Mouse (Mus musculus) forebrain, embryonic 16.5 days (tissue): ENCODE results near the gene Mgll. TPM values are rescaled to one million over a fixed set of nuclear protein-coding genes. Genes with fewer than 3 reads are reported as not detected.
A peak's percentile ranks its signal among the peaks of the same experiment; 100 is the strongest.

Source experiments
- ATAC-seq: fragments of 200-750 bp; cut with Nextera tagmentation; 2 replicates; pipeline ENCODE4 v1.8.0; 2017; ENCODE audit warnings: mild to moderate bottlenecking, moderate library complexity
- H3K27ac ChIP-seq: fragments of 300-500 bp; sonication (generic); 2 replicates; pipeline ENCODE4 v1.5.1; 2014; ENCODE audit warnings: low read length, control low read depth
- H3K27me3 ChIP-seq: fragments of 300-500 bp; sonication (generic); replicated peaks from 2 replicates; pipeline ENCODE4 v1.6.1; 2014; ENCODE audit warnings: low read length; ENCODE audit not compliant: control insufficient read depth, insufficient read depth
- H3K36me3 ChIP-seq: fragments of 300-500 bp; sonication (generic); 2 replicates; pipeline ENCODE4 v1.6.1; 2014; ENCODE audit not compliant: control insufficient read depth, insufficient read depth
- H3K4me1 ChIP-seq: fragments of 300-500 bp; sonication (generic); replicated peaks from 2 replicates; pipeline ENCODE4 v1.6.1; 2014; ENCODE audit warnings: low read length; ENCODE audit not compliant: control insufficient read depth, insufficient read depth
- H3K4me2 ChIP-seq: fragments of 300-500 bp; sonication (generic); 2 replicates; pipeline ENCODE4 v1.6.1; 2014; ENCODE audit warnings: mild to moderate bottlenecking, low read length, control low read depth
- H3K4me3 ChIP-seq: fragments of 300-500 bp; sonication (generic); replicated peaks from 2 replicates; pipeline ENCODE4 v1.5.1; 2014; ENCODE audit warnings: mild to moderate bottlenecking, low read length, control low read depth
- H3K9ac ChIP-seq: fragments of 300-500 bp; sonication (generic); replicated peaks from 2 replicates; pipeline ENCODE4 v1.6.1; 2014; ENCODE audit warnings: low read depth, low read length, control low read depth
- H3K9me3 ChIP-seq: fragments of 300-500 bp; sonication (generic); 2 replicates; pipeline ENCODE4 v1.6.1; 2016; ENCODE audit warnings: low read length; ENCODE audit not compliant: control insufficient read depth
- WGBS: fragments of 180-500 bp; shearing (Covaris S2); extraction: QIAGEN DNeasy Blood & Tissue Kit; methylation state at CpG from one replicate; pipeline ENCODE4 v1.1.7; 2014; 5-methylcytosine and 5-hydroxymethylcytosine counted together
- polyA plus RNA-seq: library from polyadenylated mRNA; unstranded; fragments of >200 nt; fragmentation: Nextera tagmentation; extraction: Ambion mirVana; gene quantifications from 2 replicates; pipeline ENCODE4 v1.2.1, GENCODE M21; 2015

Mgll gene
- polyA plus RNA-seq, 1 experiment from 2014 or later: 35.2 TPM

DNA sequence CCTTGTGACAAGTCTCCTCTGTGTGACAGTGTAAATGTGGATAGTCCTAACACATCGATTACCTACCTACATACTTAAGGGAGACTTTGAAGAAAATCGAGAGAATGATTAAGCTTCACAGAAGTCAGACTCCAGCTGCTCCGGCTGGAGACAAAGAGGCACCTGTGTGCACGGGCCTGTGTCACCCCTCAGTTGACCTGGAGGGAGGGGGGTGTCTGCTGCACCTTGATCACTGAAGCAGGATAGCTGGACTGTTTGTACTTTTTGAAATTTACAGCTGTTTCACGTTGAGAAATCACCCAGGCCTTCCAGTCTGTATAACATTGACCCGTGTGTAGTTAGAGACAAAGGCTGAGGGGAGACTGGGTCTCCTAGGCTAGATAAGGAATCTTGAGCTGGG is 26.7 kb downstream of the Mgll start:
- no peak overlapping the region for H3K4me3 ChIP-seq
- no peak for ATAC-seq
- WGBS: 70% methylated on average over 6 of the region's 6 CpGs
- no peaks in the 10 kb centered on the region for H3K9me3 ChIP-seq
- no peaks in the 10 kb centered on the region for H3K27me3 ChIP-seq
- peaks cover 13% of the 10 kb centered on the region for H3K4me1 ChIP-seq
- H3K9ac ChIP-seq: no peak overlapping the region
- H3K36me3 ChIP-seq: no peaks in the 10 kb centered on the region
- no peak overlapping the region for H3K27ac ChIP-seq
- H3K4me2 ChIP-seq: no peak overlapping the region

DNA sequence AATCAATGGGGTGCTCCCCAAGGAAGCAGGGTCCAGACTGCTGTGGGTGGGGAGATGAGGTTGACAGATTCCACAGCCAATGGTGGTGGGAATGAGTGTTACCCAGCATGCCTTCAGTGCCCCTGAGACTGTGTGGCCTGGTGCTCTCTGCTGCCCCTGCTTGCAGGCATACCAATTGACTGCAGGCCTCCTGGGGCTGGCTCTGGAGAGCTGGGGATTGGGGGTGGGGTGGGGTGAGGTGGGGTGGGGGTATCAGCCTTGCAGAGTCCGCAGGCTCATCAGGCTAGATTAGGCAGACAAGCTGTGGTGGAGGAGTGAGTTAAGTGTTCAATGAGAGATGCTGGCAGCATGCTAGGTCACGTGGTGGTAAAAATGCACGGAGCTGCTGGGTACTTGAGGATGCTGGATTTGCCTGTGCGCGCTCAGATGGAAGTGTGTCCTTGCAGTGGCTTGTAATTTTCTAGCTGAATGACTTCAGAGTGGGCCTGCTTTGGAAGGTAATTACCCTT is 28.6 kb downstream of the Mgll start:
- H3K4me1 ChIP-seq: peaks cover 13% of the 10 kb centered on the region
- peak; percentile 92 for ATAC-seq
- H3K9ac ChIP-seq: no peak overlapping the region
- no peaks in the 10 kb centered on the region for H3K36me3 ChIP-seq
- H3K4me2 ChIP-seq: no peak overlapping the region
- no peak overlapping the region for H3K4me3 ChIP-seq
- H3K27ac ChIP-seq: no peak overlapping the region
- H3K9me3 ChIP-seq: no peaks in the 10 kb centered on the region
- 18% methylated on average over 5 of the region's 5 CpGs for WGBS
- no peaks in the 10 kb centered on the region for H3K27me3 ChIP-seq

DNA sequence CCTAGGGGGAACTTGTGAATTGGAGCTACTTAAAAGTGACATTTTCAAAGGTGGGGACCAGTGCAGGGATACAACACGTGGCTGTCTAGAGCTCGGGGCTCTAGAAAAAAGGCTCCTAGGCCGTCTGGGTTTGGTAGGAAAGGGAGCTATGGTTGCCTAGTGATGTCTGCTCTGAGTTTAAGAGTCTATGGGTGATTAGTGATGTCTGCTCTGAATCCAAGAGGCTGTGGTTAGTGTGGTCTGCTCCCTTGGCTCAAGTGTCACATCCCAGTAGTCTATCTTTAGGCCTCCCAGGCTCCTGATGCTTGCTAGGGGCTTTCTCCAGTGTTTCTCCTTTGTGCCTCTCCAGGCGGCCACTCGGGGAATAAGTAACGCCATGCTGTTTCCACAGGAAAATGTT is 29.4 kb downstream of the Mgll start:
- no peaks in the 10 kb centered on the region for H3K36me3 ChIP-seq
- no peaks in the 10 kb centered on the region for H3K27me3 ChIP-seq
- 0 out of 2 replicates have a peak overlapping the region, but pooled peaks have one; percentile 3 for H3K27ac ChIP-seq
- 60% methylated on average over 6 of the region's 6 CpGs for WGBS
- peaks cover 13% of the 10 kb centered on the region for H3K4me1 ChIP-seq
- ATAC-seq: no peak
- no peaks in the 10 kb centered on the region for H3K9me3 ChIP-seq
- no peak overlapping the region for H3K9ac ChIP-seq
- no peak overlapping the region for H3K4me2 ChIP-seq
- H3K4me3 ChIP-seq: no peak overlapping the region

DNA sequence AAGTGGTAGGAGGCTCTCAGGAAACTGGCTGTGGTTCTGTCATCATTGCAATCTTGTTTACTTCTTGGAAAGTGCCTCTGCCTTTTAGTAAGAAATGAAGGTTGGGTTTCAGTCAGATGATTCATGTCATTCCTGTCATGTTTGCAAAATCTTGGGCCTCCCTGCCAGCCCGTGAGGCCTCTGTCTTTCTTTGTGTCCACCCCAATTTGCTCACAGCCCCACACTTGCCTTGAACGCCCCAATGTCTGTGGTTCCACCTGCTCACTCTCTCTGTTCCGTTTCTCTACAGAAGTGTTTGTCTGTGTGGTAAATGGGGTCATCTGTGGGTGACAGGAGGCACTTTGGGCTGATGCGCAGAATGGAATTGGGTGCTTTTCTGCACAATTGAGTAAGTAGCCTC is 32.8 kb downstream of the Mgll start:
- Histone ChIP-seq H3K4me1 (peaks cover 38% of the 10 kb centered on the region), H3K27ac (no peak overlapping the region), H3K36me3 (no peaks in the 10 kb centered on the region), H3K9ac (no peak overlapping the region), H3K4me3 (no peak overlapping the region), H3K4me2 (no peak overlapping the region), H3K9me3 (no peaks in the 10 kb centered on the region), H3K27me3 (no peaks in the 10 kb centered on the region)
- no peak for ATAC-seq
- WGBS: 84% methylated on average over 4 of the region's 4 CpGs

DNA sequence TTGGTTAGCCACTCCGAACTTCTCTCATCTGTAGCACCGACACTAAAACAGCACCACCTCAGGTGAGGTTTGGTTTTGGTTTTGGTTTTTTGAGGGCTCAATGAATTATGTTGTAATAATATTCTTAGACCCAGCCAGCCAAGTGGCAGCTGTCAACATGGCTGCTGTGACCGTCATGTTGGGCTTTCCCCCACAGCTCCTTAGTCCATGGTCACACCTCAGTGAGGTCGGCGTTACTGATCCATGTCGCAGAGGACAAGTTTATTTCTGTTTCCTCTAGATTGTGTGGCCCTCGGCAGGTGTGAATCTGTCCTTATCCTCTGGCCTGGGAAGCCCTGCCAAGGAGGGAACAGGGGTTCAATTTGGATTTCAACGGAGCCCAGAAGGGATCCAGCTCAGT is 33.9 kb downstream of the Mgll start:
- no peaks in the 10 kb centered on the region for H3K9me3 ChIP-seq
- no peak overlapping the region for H3K27ac ChIP-seq
- no peak overlapping the region for H3K9ac ChIP-seq
- WGBS: 91% methylated on average over 8 of the region's 8 CpGs
- H3K4me2 ChIP-seq: no peak overlapping the region
- no peaks in the 10 kb centered on the region for H3K36me3 ChIP-seq
- no peak for ATAC-seq
- peaks cover 32% of the 10 kb centered on the region for H3K4me1 ChIP-seq
- H3K4me3 ChIP-seq: no peak overlapping the region
- H3K27me3 ChIP-seq: no peaks in the 10 kb centered on the region

DNA sequence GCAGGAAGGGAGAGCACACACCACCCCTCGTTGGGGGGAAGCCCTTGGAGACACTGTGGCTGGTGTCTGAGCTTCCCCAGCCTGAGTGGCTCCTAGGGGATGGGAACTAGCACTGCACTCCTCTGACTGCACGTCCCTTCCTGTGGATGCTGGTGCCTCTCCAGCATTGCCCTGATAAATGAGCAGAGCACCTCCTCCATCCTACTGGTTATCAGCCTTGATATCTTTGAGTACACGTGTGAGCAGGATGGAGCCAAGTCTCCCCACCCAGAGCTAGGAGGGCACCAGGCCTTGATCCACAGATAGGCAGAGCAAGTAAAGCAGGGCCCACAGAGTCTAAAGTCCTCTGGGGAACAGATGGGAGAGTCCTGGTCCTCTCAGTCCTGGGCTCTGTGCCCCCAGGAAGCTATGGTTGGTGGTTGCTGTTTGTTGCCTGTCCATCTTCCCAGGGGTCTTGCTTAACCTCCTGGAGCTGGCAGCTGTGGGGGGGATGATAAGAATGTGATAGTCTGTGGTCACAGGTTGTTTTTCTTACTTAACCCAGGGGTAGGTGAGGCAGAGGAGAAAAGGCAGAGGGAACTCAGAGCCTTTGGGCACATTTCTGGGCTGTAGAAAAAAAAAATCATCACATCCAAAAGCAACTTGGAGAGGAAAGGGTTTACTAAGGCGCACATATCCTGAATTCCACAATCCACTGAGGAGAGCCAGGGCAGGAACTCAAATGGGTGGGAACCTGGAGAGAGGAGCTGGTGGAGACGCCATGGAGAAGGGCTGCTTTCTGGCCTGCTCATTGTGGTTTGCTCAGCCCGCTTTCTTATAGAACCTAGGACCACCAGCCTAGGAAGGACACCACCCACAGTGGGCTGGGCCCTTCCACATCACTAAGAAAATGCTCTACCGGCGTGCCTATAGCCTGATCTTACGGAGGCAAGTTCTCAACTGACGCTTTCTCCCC is 34.6 kb downstream of the Mgll start:
- H3K9me3 ChIP-seq: no peaks in the 10 kb centered on the region
- WGBS: 81% methylated on average over 10 of the region's 10 CpGs
- no peak overlapping the region for H3K9ac ChIP-seq
- H3K4me3 ChIP-seq: no peak overlapping the region
- H3K27me3 ChIP-seq: no peaks in the 10 kb centered on the region
- no peak overlapping the region for H3K27ac ChIP-seq
- H3K4me2 ChIP-seq: no peak overlapping the region
- H3K4me1 ChIP-seq: peaks cover 28% of the 10 kb centered on the region
- H3K36me3 ChIP-seq: no peaks in the 10 kb centered on the region
- no peak for ATAC-seq

DNA sequence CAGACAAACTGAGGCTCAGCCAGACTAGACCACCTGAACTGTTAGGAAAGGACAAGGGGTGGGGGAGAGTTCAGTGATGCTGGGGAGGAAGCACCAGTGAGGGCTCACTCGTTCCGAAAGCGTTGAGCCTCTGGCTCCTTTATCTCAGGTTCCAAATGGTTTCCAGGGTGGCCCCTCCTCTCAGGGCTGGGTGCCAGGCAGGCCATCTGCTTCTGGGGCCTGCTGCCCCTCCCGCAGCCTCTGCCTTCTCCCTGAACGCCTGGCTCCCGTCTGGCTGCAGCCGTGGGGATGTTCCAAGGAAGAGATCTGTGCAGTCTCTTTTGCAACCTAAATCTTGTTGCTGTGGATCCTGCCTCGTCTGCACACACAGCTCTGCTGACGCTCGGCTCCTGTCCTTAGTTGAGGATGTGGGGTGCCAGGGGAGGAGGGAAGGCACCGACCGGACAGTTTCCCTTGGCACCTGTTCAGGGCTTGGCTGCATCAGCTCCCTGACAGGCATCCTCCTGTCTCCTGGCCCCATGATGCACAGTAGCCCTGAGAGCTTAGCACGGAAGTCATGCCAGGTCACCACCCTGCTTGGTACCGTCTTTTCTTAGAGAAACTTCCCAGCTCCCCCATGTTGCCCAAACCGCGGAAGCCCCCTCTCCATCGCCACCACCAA is 35.7 kb downstream of the Mgll start:
- peak overlapping the region; percentile 64 for H3K27ac ChIP-seq
- no peaks in the 10 kb centered on the region for H3K36me3 ChIP-seq
- 36% methylated on average over 17 of the region's 17 CpGs for WGBS
- H3K4me3 ChIP-seq: no peak overlapping the region
- no peaks in the 10 kb centered on the region for H3K9me3 ChIP-seq
- no peak overlapping the region for H3K9ac ChIP-seq
- ATAC-seq: peak; percentile 88
- peaks cover 26% of the 10 kb centered on the region for H3K4me1 ChIP-seq
- H3K4me2 ChIP-seq: peak overlapping the region; percentile 30
- no peaks in the 10 kb centered on the region for H3K27me3 ChIP-seq

DNA sequence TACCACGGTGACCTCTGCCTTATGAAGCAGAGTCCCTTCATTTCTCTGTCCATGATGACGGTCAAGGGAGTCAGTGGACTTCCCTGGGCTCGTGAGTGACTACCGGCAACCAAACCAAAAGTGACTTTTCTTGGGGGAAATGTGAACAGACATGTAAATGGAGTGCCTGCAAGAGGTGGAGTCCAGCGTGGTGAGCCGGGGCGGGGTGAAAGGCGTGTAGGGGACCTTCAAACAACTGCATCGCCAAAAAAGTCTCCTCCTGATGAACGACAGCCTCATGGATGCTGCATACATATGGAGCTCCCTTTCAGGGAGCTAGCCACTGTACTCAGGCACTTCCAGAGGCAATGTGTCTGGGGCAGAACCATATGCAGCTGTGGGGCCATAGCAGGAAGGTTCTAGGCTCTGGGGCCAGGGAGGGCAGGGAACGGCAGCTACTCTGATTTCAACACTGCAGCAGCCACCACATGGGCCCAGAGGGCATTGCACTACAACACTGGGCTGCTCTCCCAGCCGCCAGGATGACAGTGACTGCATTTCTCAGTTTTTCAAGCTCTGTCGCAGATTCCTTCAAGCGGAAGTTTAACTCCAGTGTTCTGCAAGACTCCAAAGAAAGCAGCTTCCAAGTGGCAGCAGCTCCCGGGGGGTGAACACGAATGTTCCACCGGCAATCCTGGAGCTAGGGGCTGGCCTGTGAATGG is 36.9 kb downstream of the Mgll start:
- no peaks in the 10 kb centered on the region for H3K27me3 ChIP-seq
- whole genome bisulfite sequencing: 60% methylated on average over 17 of the region's 17 CpGs
- no peak overlapping the region for H3K4me2 ChIP-seq
- H3K4me3 ChIP-seq: no peak overlapping the region
- ATAC-seq: no peak
- H3K27ac ChIP-seq: peak overlapping the region; percentile 43; the same call in 1 of the 2 replicates
- H3K9ac ChIP-seq: no peak overlapping the region
- H3K4me1 ChIP-seq: peaks cover 26% of the 10 kb centered on the region
- H3K9me3 ChIP-seq: no peaks in the 10 kb centered on the region
- no peaks in the 10 kb centered on the region for H3K36me3 ChIP-seq
